Mouse (Mus musculus) mesoderm, embryonic 11.5 days (tissue): Measurements from ENCODE around the gene Defb9.
"Not testable (repeated sequence)": the region's sequence is repeated elsewhere in the genome, so short reads cannot be mapped to it uniquely, and the experiment has no call there.

Experiments used
- DNase-seq: peaks from one replicate; pipeline ENCODE4 v3.0.0-alpha.2; 2012; ENCODE audit warnings: low read depth, low spot score

Gene Defb9

DNA sequence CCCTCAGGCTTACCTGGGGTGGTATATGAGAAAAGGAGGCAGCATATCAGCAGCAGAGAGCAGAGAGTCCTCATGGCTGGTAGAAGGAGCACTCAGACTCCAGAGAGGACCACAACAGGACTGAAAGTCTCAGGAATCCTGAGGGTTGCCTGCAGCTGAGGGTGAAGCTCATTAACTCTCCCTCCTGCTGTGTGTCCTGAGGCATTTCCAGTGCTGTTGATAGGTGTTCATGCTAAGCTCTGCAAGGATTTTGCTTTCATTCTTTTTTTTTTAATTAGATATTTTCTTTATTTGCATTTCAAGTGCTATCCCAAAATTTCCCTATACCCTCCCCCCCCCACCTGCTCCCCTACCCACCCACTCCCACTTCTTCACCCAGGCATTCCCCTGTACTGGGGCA is at the start of gene Defb9:
TSS of gene Defb9 (minus strand) at position 101 of the 400 bp plus-strand sequence.
- DNase-seq: not testable (repeated sequence)

DNA sequence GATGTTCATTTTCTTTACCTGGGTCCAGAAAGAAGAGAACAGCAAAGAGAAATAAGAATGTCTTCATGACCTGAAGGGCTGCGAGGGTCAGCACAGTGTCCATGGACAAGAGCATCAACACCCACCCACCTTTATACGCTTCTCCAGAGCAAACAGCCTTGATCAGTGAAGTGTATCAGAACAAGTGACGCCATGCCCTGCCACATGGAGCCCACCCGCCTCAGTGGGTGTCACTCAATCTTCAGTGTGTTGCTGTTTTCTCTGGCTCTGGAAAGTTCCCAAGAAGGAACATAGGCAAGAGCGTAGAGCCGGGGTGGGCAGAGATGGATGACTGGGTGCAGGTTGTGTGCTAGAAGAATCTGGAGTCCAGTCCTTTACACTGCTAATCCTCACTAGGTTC is 47.4 kb upstream of the Defb9 start, which contains the start of gene Defb15:
TSS of gene Defb15 (minus strand) at position 101 of the 400 bp plus-strand sequence.
- no peak for DNase-seq

DNA sequence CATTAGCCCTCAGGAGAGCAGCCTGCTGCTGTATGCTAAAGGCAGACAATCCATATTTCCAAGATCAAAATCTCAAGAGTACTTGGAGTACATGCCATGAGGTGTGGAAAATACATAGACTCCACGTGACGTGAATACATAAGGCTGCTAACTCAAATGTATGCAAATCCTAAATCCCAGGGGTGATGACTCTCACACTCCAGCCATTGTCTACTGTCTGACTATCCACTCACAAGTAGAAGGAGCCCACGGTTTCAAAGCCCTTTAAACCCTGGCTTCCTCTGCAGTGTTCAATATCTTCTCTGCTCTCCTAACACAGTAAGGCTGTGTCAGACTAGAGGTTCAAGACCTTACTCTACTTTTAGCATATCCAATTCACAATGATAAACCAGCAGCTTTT is 45.5 kb upstream of the Defb9 start:
- DNase-seq: not testable (repeated sequence)

DNA sequence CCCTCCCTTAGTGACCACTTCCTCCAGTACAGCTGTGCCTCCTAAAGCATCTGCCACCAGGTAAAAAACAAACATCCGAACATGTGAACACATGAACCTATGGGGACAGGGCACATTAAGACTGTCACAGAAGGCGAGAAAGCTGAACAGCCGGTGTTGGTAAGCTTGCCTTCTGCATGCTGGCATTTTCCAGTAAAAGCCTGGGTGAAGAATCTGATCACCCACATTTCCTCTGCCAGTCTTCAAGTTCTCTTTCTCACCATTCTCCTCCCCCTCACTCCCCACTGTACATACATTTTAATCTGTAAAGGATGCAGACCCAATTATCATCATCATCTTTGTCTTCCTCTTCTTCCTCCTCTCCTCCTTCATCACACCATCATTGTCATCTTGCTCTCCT is 30.4 kb upstream of the Defb9 start:
- DNase-seq: no peak

DNA sequence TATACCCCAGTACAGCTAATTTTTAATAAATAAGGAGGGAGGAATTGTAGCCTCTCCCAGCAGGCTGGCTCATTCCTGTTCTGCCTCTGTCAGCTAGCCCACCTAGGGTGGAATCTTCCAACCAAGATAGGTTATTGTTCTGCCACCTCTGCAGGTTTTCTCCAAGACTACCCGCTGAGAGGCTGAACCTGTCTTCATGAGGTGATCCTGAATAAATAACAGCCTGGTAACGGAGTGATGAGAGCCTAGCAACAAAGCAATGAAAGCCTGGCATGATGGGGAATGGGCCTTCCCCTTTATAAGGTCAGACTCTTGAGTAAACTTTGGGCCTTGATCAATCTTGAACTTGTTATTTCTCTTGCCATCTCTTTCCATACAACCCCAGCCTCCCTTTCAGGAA is 27.3 kb upstream of the Defb9 start:
- no peak for DNase-seq

DNA sequence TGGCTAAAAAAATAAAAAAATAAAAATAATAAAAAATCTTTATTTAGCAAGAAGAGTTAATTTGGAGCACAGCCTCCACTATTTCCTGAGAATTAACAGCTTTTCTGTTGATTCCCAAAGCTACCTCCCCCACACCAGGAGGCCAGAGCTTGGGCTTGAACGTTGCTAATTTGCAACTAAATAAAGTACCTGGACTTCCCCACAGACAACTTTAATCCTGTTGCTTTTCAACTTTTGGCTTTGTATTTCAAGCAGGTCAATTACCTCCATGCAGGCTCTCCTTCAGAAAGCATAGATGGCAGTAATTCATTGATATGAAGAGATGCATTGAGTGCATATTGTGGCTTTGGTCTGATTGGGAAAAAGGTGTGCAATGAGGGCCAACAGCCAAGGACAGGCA is 26.7 kb upstream of the Defb9 start:
- no peak for DNase-seq

DNA sequence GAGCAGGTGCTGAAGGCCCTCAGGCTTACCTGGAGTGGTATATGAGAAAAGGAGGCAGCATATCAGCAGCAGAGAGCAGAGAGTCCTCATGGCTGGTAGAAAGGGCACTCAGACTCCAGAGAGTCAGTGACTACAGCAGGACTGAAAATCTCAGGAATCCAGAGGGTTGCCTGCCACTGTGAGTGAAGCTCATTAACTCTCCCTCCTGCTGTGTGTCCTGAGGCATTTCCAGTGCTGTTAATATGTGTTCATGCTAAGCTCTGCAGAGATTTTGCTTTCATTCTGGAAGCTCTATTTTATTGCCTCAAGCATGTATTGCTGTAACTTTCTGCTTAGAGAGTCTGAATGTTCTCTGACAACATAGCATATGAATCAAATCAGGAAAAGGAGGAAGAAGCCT is 21.1 kb upstream of the Defb9 start, which contains the start of gene Defb11:
TSS of gene Defb11 (minus strand) at position 123 of the 400 bp plus-strand sequence.
- not testable (repeated sequence) for DNase-seq

DNA sequence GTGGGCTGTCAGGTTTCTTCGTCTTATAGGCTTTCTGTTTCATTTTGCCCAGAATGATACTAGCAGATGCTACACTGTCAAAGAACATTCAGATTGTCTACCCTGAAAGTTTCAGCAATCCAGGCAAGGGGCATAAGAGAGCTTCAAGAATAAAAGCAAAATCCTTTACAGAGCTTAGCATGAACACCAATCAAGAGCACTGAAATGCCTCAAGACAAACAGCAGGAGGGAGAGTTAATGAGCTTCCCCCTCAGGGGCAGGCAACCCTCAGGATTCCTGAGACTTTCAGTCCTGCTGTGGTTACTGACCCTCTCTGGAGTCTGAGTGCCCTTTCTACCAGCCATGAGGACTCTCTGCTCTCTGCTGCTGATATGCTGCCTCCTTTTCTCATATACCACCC is 26.6 kb downstream of the Defb9 start, which contains the start of gene Defb10:
TSS of gene Defb10 (plus strand) at position 316 of the 400 bp plus-strand sequence.
- DNase-seq: not testable (repeated sequence)
